Mouse (Mus musculus): ENCODE results near the gene Gm14393. TPM values are rescaled to one million over a fixed set of nuclear protein-coding genes. Genes with fewer than 3 reads are reported as not detected.
"Not testable (repeated sequence)": the region's sequence is repeated elsewhere in the genome, so short reads cannot be mapped to it uniquely, and the experiment has no call there.

The Gm14393 gene
- total RNA-seq (2021), result under 1 TPM in 1 of 2 experiments, not detected in 1; 0.89 TPM
- long read RNA-seq, experiment 1, result 0 reads
- long read RNA-seq, experiment 2, result 0 reads

- DNase-seq, result not testable (repeated sequence)
Measured at GRCm38 (mm10) chr2:175067681-175068261, at the start of gene Gm14393. TSS of gene Gm14393 (minus strand) at chr2:175067781.

DNA sequence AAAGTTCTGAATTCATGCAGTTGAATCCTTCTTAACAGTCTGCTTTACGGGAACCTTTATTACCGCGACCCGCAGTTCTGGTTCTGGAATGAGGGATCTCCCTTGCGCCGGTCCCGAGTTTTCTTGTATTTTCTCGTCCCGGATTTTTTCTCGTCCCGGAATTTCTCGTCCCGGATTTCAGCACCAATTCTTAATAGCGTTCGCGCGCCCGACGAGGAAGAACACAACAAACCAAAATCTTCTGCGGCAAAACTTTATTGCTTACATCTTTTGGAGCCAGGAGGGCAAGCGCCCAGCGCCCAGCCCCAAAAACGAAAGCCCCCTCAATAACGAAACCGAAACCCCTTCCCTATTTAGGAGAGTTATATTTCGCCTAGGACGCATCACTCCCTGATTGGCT, 23.3 kb downstream of the Gm14393 start:
- not testable (repeated sequence) for DNase-seq

Other genes with a start within 250 kb of the Gm14393 start
- under 1 TPM; 0.44 to 0.87 TPM for gene Gm14444, start 57.5 kb downstream of the Gm14393 start, total RNA-seq (2021)
- gene Gm14399, start 74.2 kb upstream of the Gm14393 start, total RNA-seq (2021), result 1 to 10 TPM; 8.1 to 9.6 TPM
- under 1 TPM; 0.25 to 0.44 TPM for gene Gm14443, start 108.1 kb upstream of the Gm14393 start, total RNA-seq (2021)
- gene Gm14391, start 139.1 kb upstream of the Gm14393 start, total RNA-seq (2021), result 10 to 100 TPM; 57.0 to 59.3 TPM
- 1 to 10 TPM in 1 of 2 experiments, not detected in 1; 4.6 TPM for gene Gm14440, start 207.3 kb upstream of the Gm14393 start, total RNA-seq (2021)

Data from heart, adult 18-20 months (tissue).